Mouse (Mus musculus): Measurements from ENCODE around the gene AC131692.1. TPM values are rescaled to one million over a fixed set of nuclear protein-coding genes. Genes with fewer than 3 reads are reported as not detected.
A peak's percentile ranks its signal among the peaks of the same experiment; 100 is the strongest.

Gene AC131692.1
- polyA plus RNA-seq (2012; rRNA removed) = not detected in 2 replicates

- TF ChIP-seq CTCF (IDR thresholded peaks at IDR 0.05; ENCODE audit: extremely low read depth, insufficient read length, insufficient replicate concordance, low read depth, low read length) (no peak), POLR2A (IDR thresholded peaks at IDR 0.05; ENCODE audit: low read depth, low read length) (no peak)
- Histone ChIP-seq H3K4me1 (ENCODE audit: control insufficient read depth, insufficient read depth, insufficient read length, low read length) (no peaks in the 10 kb centered on the region), H3K36me3 (ENCODE audit: control insufficient read depth, insufficient read depth, low read length) (peaks cover 1% of the 10 kb centered on the region; the same call in 1 of the 2 replicates), H3K27me3 (ENCODE audit: control insufficient read depth, insufficient read depth, low read length) (no peaks in the 10 kb centered on the region), H3K27ac (ENCODE audit: insufficient read depth, low read depth, low read length) (no peak within 1 kb of the TSS), H3K4me3 (ENCODE audit: low read depth, low read length) (no peak within 1 kb of the TSS)
- 86% methylated on average over 7 of the region's 7 CpGs for WGBS
Measured at GRCm38 (mm10) chr19:6094119-6094518, at the start of gene AC131692.1. Gene AC131692.1 (plus strand): TSS chr19:6094419.

DNA sequence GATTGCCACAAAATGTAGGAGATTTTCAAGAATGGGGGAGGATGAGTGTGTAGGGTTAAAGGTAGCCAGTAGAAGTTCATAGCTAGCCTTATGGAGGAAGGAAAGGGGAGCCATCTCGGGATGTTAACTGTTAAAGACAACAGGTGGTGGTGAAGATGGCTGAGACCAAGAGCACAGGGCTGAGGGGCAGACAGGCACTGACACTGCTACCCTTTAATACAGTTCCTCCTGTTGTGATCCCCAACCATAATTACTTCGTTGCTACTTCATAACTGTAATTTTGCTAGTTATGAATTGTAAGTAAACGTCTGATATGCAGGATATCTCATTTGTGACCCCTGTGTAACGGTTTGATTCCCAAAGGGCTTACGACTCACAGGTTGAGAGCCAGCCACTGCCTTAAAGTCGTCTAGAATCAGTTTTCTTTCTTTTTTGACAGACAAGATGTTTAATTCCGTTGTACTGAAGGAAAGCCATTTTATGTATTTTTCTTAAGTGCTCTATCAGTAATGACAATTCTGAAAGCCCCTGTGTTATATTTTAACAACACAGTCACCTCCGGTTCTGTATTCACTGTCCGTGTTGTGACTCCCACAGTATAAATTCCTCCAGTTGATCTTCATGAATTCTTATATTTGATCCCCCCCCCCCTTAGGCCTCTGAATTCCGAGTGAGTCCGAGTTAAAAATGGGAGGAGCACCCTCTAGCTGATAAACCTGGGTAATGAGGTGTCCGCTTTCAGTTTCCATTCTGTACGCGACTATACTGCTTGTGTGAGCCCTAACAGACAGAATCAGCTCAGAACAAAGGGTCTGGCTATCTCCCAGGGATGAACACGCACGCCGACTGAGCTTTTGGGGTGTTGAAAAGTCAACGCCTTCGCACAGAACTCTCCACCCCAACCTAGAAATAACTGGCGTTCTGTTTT, 48.6 kb upstream of the AC131692.1 start:
- 8% methylated on average over 20 of the region's 20 CpGs for WGBS
- TF ChIP-seq POLR2A (IDR thresholded peaks at IDR 0.05; ENCODE audit: low read depth, low read length) (no peak), CTCF (IDR thresholded peaks at IDR 0.05; ENCODE audit: extremely low read depth, insufficient read length, insufficient replicate concordance, low read depth, low read length) (no peak)

DNA sequence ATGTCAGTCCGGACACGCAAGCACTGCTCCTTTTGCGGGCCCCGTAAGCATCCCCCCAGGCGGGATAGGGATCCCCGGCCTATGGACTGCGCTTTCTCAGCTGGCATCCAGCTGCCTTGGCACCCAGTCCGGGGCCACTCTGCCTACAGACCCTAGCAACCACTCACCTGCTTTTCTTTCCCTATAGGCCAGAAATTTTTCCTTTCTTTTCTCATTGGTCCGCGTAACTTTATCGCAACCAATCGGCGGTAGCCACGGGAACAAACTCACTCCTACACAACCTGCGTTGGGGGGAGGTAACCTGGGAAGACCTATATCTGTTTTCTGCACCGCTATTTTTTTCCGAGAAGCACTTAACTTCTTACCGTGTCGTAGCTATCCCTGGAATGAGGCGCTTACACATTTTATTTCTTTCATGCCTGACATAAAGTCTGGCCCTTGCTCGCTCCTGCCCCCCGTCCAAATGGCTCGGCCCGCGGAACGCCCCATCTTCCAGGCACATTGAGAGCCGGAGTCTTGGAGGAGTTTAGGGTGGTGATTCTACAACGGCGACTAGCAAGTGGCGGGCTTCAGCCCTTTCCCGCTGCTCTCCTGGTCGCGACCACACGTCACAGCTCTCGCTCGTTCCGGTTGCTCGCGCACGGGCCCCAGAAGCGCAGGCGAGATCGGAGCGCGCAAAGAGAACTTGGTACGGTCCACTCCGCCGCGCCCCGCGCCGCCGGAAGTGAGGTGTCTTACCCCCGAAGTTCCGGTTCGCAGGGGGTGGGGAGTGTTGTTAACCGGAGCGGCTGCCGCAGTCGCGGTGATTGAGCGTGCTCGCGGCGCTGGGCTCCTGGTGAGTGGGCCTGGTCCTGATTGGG, 47.7 kb upstream of the AC131692.1 start, which contains the start of gene Syvn1:
Gene Syvn1, plus strand, starts transcription at position 283 of the 860 bp plus-strand sequence.
- peak; percentile 59; the same call in 1 of the 2 replicates for TF ChIP-seq POLR2A (IDR thresholded peaks at IDR 0.05; ENCODE audit: low read depth, low read length)
- TF ChIP-seq CTCF (IDR thresholded peaks at IDR 0.05; ENCODE audit: extremely low read depth, insufficient read length, insufficient replicate concordance, low read depth, low read length) = no peak
- under 1% methylated on average over 65 of the region's 65 CpGs for WGBS
- Histone ChIP-seq H3K4me3 (ENCODE audit: low read depth, low read length) (peak within 1 kb of the TSS; percentile 73), H3K36me3 (ENCODE audit: control insufficient read depth, insufficient read depth, low read length) (peaks cover 34% of the 10 kb centered on the region), H3K27ac (ENCODE audit: insufficient read depth, low read depth, low read length) (peak within 1 kb of the TSS; percentile 99), H3K4me1 (ENCODE audit: control insufficient read depth, insufficient read depth, insufficient read length, low read length) (peaks cover 7% of the 10 kb centered on the region), H3K27me3 (ENCODE audit: control insufficient read depth, insufficient read depth, low read length) (no peaks in the 10 kb centered on the region)

More for the DNA sequence above, 48.6 kb upstream of the AC131692.1 start:
- Histone ChIP-seq H3K36me3 (ENCODE audit: control insufficient read depth, insufficient read depth, low read length) (peaks cover 25% of the 10 kb centered on the region), H3K27me3 (ENCODE audit: control insufficient read depth, insufficient read depth, low read length) (no peaks in the 10 kb centered on the region), H3K4me1 (ENCODE audit: control insufficient read depth, insufficient read depth, insufficient read length, low read length) (peaks cover 7% of the 10 kb centered on the region), H3K4me3 (ENCODE audit: low read depth, low read length) (peak overlapping the region; percentile 73), H3K27ac (ENCODE audit: insufficient read depth, low read depth, low read length) (peak overlapping the region; percentile 99)

- H3K4me1 ChIP-seq (ENCODE audit: control insufficient read depth, insufficient read depth, insufficient read length, low read length) = peaks cover 7% of the 10 kb centered on the region
- WGBS = under 1% methylated on average over 44 of the region's 44 CpGs
- peak overlapping the region; percentile 73 for H3K4me3 ChIP-seq (ENCODE audit: low read depth, low read length)
- H3K36me3 ChIP-seq (ENCODE audit: control insufficient read depth, insufficient read depth, low read length) = peaks cover 42% of the 10 kb centered on the region
- H3K27me3 ChIP-seq (ENCODE audit: control insufficient read depth, insufficient read depth, low read length) = no peaks in the 10 kb centered on the region
- TF ChIP-seq POLR2A (IDR thresholded peaks at IDR 0.05; ENCODE audit: low read depth, low read length) (no peak), CTCF (IDR thresholded peaks at IDR 0.05; ENCODE audit: extremely low read depth, insufficient read length, insufficient replicate concordance, low read depth, low read length) (no peak)
- peak overlapping the region; percentile 98 for H3K27ac ChIP-seq (ENCODE audit: insufficient read depth, low read depth, low read length)
Measured at GRCm38 (mm10) chr19:6047154-6047898, 46.9 kb upstream of the AC131692.1 start.

GRCm38 (mm10) chr19:6047899-6048166, 46.4 kb upstream of the AC131692.1 start:
- Histone ChIP-seq H3K27me3 (ENCODE audit: control insufficient read depth, insufficient read depth, low read length) (no peaks in the 10 kb centered on the region), H3K4me3 (ENCODE audit: low read depth, low read length) (peak overlapping the region; percentile 73), H3K27ac (ENCODE audit: insufficient read depth, low read depth, low read length) (peak overlapping the region; percentile 38), H3K36me3 (ENCODE audit: control insufficient read depth, insufficient read depth, low read length) (peaks cover 47% of the 10 kb centered on the region), H3K4me1 (ENCODE audit: control insufficient read depth, insufficient read depth, insufficient read length, low read length) (peaks cover 7% of the 10 kb centered on the region)
- WGBS = 68% methylated on average over 8 of the region's 8 CpGs
- TF ChIP-seq CTCF (IDR thresholded peaks at IDR 0.05; ENCODE audit: extremely low read depth, insufficient read length, insufficient replicate concordance, low read depth, low read length) (no peak), POLR2A (IDR thresholded peaks at IDR 0.05; ENCODE audit: low read depth, low read length) (no peak)

DNA sequence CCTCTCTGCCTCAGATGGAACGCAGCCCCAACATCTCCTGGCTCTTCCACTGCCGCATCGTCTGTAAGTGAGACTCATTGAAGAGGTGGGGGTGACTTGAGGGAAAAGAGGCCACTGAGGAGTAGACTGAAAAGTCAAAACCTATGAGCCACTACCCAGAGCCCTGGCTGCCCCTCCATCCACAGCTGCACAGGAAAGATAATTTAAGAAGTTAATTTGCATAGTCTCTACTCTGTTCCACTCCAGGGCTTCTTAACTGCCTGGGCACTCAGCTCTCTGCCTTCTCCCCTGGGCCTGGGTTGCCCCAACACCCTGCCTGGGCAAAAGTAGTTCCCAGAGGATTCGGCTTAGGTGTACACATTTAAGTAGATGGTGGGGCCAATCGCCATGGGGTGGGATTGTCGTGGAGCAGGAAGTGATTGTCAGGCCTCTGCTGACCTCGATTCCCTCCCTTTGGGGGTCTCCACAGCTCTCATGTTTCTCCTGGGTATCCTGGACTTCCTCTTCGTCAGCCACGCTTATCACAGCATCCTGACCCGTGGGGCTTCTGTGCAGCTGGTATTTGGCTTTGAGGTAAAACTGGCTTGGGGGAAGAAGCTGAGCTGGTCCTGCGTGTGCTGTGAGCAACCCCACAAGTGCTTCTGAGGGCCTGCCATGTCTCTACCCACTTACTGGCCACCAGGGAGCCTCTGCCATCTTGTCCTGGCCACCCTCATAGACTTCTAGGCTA, 45.4 kb upstream of the AC131692.1 start:
- TF ChIP-seq POLR2A (IDR thresholded peaks at IDR 0.05; ENCODE audit: low read depth, low read length) (no peak), CTCF (IDR thresholded peaks at IDR 0.05; ENCODE audit: extremely low read depth, insufficient read length, insufficient replicate concordance, low read depth, low read length) (no peak)
- H3K4me3 ChIP-seq (ENCODE audit: low read depth, low read length) = peak overlapping the region; percentile 73
- peaks cover 7% of the 10 kb centered on the region for H3K4me1 ChIP-seq (ENCODE audit: control insufficient read depth, insufficient read depth, insufficient read length, low read length)
- WGBS = 82% methylated on average over 11 of the region's 11 CpGs
- H3K36me3 ChIP-seq (ENCODE audit: control insufficient read depth, insufficient read depth, low read length) = peaks cover 56% of the 10 kb centered on the region
- no peak overlapping the region; the same call in 1 of the 2 replicates for H3K27ac ChIP-seq (ENCODE audit: insufficient read depth, low read depth, low read length)
- H3K27me3 ChIP-seq (ENCODE audit: control insufficient read depth, insufficient read depth, low read length) = no peaks in the 10 kb centered on the region
